Mouse (Mus musculus) CH12.LX (cell line): ENCODE results near the gene Fos. TPM values are rescaled to one million over a fixed set of nuclear protein-coding genes. Genes with fewer than 3 reads are reported as not detected.

Experiments used
- DNase-seq: peaks from one replicate; pipeline ENCODE4 v3.0.0-alpha.2; 2013; ENCODE audit errors: extremely low read depth
- H3K27ac ChIP-seq: 2 replicates; pipeline ENCODE4 v1.5.1; 2012; ENCODE audit warnings: low read depth, mild to moderate bottlenecking, control low read depth, moderate library complexity; ENCODE audit not compliant: insufficient read depth
- H3K27me3 ChIP-seq: replicated peaks from 2 replicates; pipeline ENCODE3; 2012; ENCODE audit warnings: inconsistent platforms
- H3K36me3 ChIP-seq, 2 experiments: replicated peaks in 1 of 2; 2 replicates each; pipeline versions ENCODE3 to v1.6.1; 2012; ENCODE audit warnings: inconsistent platforms in 1 of 2, low read length in 1 of 2, mild to moderate bottlenecking in 1 of 2, mixed read lengths in 1 of 2, moderate library complexity in 1 of 2; ENCODE audit not compliant: control insufficient read depth in 1 of 2, insufficient read depth in 1 of 2
- H3K4me1 ChIP-seq, 2 experiments: 2 replicates each; pipeline ENCODE4 v1.6.1; 2012; ENCODE audit warnings: inconsistent platforms in 1 of 2, moderate library complexity in 1 of 2; ENCODE audit not compliant: insufficient read depth in 2 of 2, control insufficient read depth in 1 of 2
- H3K4me2 ChIP-seq: 2 replicates; pipeline ENCODE4 v1.6.1; 2012; ENCODE audit warnings: low read depth, mild to moderate bottlenecking, control low read depth; ENCODE audit not compliant: poor library complexity, insufficient read depth, severe bottlenecking
- H3K4me3 ChIP-seq, 3 experiments: fragments of 150-350 bp in 1 of 3; sonication (generic) in 1 of 3; replicated peaks in 1 of 3; 2 replicates each; pipeline versions ENCODE3 to v1.5.1; 2011 to 2012; ENCODE audit warnings: low read depth in 2 of 3, low read length in 2 of 3, mild to moderate bottlenecking in 2 of 3, moderate library complexity in 2 of 3, control low read depth in 1 of 3, improper control_type of control experiment in 1 of 3, inconsistent platforms in 1 of 3, mixed read lengths in 1 of 3; ENCODE audit not compliant: poor library complexity in 1 of 3
- H3K79me2 ChIP-seq: replicated peaks from 2 replicates; pipeline ENCODE4 v1.6.1; 2012; ENCODE audit warnings: mild to moderate bottlenecking, moderate library complexity; ENCODE audit not compliant: control insufficient read depth, poor library complexity, insufficient read depth, severe bottlenecking; ENCODE audit errors: extremely low read depth
- H3K9ac ChIP-seq: 2 replicates; pipeline ENCODE4 v1.6.1; 2012; ENCODE audit warnings: low read depth, mild to moderate bottlenecking, control low read depth, moderate library complexity; ENCODE audit not compliant: insufficient read depth
- H3K9me3 ChIP-seq: replicated peaks from 2 replicates; pipeline ENCODE3; 2012; ENCODE audit warnings: low read length, inconsistent platforms, mixed read lengths
- BHLHE40 ChIP-seq: IDR thresholded peaks from 2 replicates; pipeline ENCODE4 v1.6.1; 2011; ENCODE audit warnings: mild to moderate bottlenecking, low read depth, low read length, improper control_type of control experiment
- CHD1 ChIP-seq: IDR thresholded peaks from 2 replicates; pipeline ENCODE4 v1.6.1; 2012; ENCODE audit warnings: low read depth, low read length, improper control_type of control experiment, inconsistent platforms
- E2F4 ChIP-seq: IDR thresholded peaks from 2 replicates; pipeline ENCODE4 v1.6.1; 2011; ENCODE audit warnings: low read depth, low read length, improper control_type of control experiment; ENCODE audit not compliant: insufficient replicate concordance
- ELF1 ChIP-seq: IDR thresholded peaks from 2 replicates; pipeline ENCODE4 v1.6.1; 2014; ENCODE audit warnings: low read depth, mild to moderate bottlenecking, inconsistent platforms, low read length, improper control_type of control experiment
- ETS1 ChIP-seq: conservative IDR thresholded peaks from 2 replicates; pipeline ENCODE4 v1.6.1; 2012; ENCODE audit warnings: low read depth, mild to moderate bottlenecking, inconsistent platforms, low read length, improper control_type of control experiment, moderate library complexity
- GABPA ChIP-seq: IDR thresholded peaks from 2 replicates; pipeline ENCODE4 v1.6.1; 2012; ENCODE audit warnings: low read depth, low read length, improper control_type of control experiment, inconsistent platforms; ENCODE audit not compliant: insufficient replicate concordance
- HCFC1 ChIP-seq: IDR thresholded peaks from 2 replicates; pipeline ENCODE4 v1.6.1; 2012; ENCODE audit warnings: low read depth, mild to moderate bottlenecking, inconsistent platforms, low read length, improper control_type of control experiment
- JUN ChIP-seq: IDR thresholded peaks from 2 replicates; pipeline ENCODE4 v1.6.1; 2011; ENCODE audit warnings: low read depth, mild to moderate bottlenecking, low read length, improper control_type of control experiment, moderate library complexity; ENCODE audit not compliant: insufficient read depth
- KAT2A ChIP-seq: IDR thresholded peaks from 2 replicates; pipeline ENCODE4 v1.6.1; 2012; ENCODE audit warnings: low read length, improper control_type of control experiment, inconsistent platforms; ENCODE audit not compliant: insufficient replicate concordance
- MAFK ChIP-seq: IDR thresholded peaks from 2 replicates; pipeline ENCODE4 v1.6.1; 2011; ENCODE audit warnings: low read length, improper control_type of control experiment; ENCODE audit not compliant: insufficient replicate concordance
- MEF2A ChIP-seq: IDR thresholded peaks from 2 replicates; pipeline ENCODE4 v1.6.1; 2014; ENCODE audit warnings: low read depth, mild to moderate bottlenecking, inconsistent platforms, low read length, improper control_type of control experiment, borderline replicate concordance
- MXI1 ChIP-seq: IDR thresholded peaks from 2 replicates; pipeline ENCODE4 v1.6.1; 2011; ENCODE audit warnings: mild to moderate bottlenecking, low read depth, low read length, improper control_type of control experiment
- NRF1 ChIP-seq: IDR thresholded peaks from 2 replicates; pipeline ENCODE4 v1.6.1; 2014; ENCODE audit warnings: low read depth, mild to moderate bottlenecking, inconsistent platforms, low read length, improper control_type of control experiment, moderate library complexity
- POLR2AphosphoS2 ChIP-seq: IDR thresholded peaks from 2 replicates; pipeline ENCODE4 v1.6.1; 2011; ENCODE audit warnings: low read depth, low read length, improper control_type of control experiment
- RCOR1 ChIP-seq: conservative IDR thresholded peaks from 2 replicates; pipeline ENCODE4 v1.6.1; 2012; ENCODE audit warnings: low read depth, mild to moderate bottlenecking, inconsistent platforms, low read length, improper control_type of control experiment
- TBP ChIP-seq: conservative IDR thresholded peaks from 2 replicates; pipeline ENCODE4 v1.6.1; 2011; ENCODE audit warnings: low read depth, low read length, improper control_type of control experiment
- dilution Hi-C: fragments of 300-500 bp; cut with MboI; formaldehyde crosslinking; loops from 2 replicates; pipeline ENCODE4 v1.14.3; 2020; ENCODE audit warnings: low sequenced_read_pairs; ENCODE audit not compliant: extremely low pct_unique_long_range_greater_than_20kb, extremely low pct_ligation_motif_present
- in situ Hi-C: fragments of 300-500 bp; cut with MboI; formaldehyde crosslinking; loops from 3 replicates; pipeline ENCODE4 v1.14.3; 2019; ENCODE audit warnings: low sequenced_read_pairs, low pct_ligation_motif_present, low pct_unique_long_range_greater_than_20kb, mixed read lengths
- polyA plus RNA-seq: library from polyadenylated mRNA; unstranded; fragments of >175 nt; gene quantifications from 2 replicates; pipeline ENCODE4 v1.2.1, GENCODE M21; 2012; ENCODE audit warnings: low read depth; ENCODE audit not compliant: insufficient read length
- total RNA-seq, 2 experiments: library from RNA; depleted of rRNA; stranded (reverse); fragments of 300-350 nt in 1 of 2; fragments of >200 nt in 1 of 2; gene quantifications; 2 replicates each; pipeline ENCODE4 v1.2.3; 2012 to 2014

The Fos gene
- total and polyA plus RNA-seq, 3 experiments, result 0.11 to 0.20 (median 0.17) TPM

- in situ Hi-C loops, result loop anchor here (25.0 kb wide), 1 partner anchor 315 kb away; the partner anchor contains the start of gene Rps6kl1
- dilution Hi-C loops, result no loop called here
- no peak for TF ChIP-seq JUN
Measured at GRCm38 (mm10) chr12:85477219-85477618, 3.5 kb downstream of the Fos start.

GRCm38 (mm10) chr12:85477804-85478203 lies 4.1 kb downstream of the Fos start:
- Histone ChIP-seq H3K4me2 (no peak overlapping the region), H3K27ac (no peak overlapping the region), H3K4me1 (peaks cover 6 to 22% of the 10 kb centered on the region in 2 experiments; a peak in 3 of 4 replicates), H3K9ac (no peak overlapping the region), H3K36me3 (no peaks in the 10 kb centered on the region), H3K4me3 (no peak overlapping the region)
- dilution Hi-C loops, result no loop called here
- TF ChIP-seq CHD1 (no peak), MEF2A (no peak), TBP (no peak), RCOR1 (no peak), ETS1 (no peak), ELF1 (no peak), E2F4 (no peak), GABPA (no peak), MAFK (no peak), JUN (no peak), MXI1 (no peak), POLR2AphosphoS2 (no peak), NRF1 (no peak), KAT2A (no peak), HCFC1 (no peak), BHLHE40 (no peak)
- TF ChIP-seq, all 38 proteins: peak for 0
- in situ Hi-C loops, result loop anchor here (25.0 kb wide), 1 partner anchor 316 kb away; the partner anchor contains the start of gene Rps6kl1
- no peaks in the 10 kb centered on the region for H3K79me2 ChIP-seq
- H3K27me3 ChIP-seq, result peaks cover 72% of the 10 kb centered on the region
- no peaks in the 10 kb centered on the region for H3K9me3 ChIP-seq
- no peak for DNase-seq

More at GRCm38 (mm10) chr12:85477219-85477618, 3.5 kb downstream of the Fos start:
- Histone ChIP-seq H3K79me2 (no peaks in the 10 kb centered on the region), H3K9ac (no peak overlapping the region), H3K4me3 (no peak overlapping the region), H3K4me1 (peaks cover 6 to 22% of the 10 kb centered on the region in 2 experiments; a peak in 3 of 4 replicates), H3K27me3 (peaks cover 77% of the 10 kb centered on the region), H3K36me3 (no peaks in the 10 kb centered on the region), H3K27ac (no peak overlapping the region), H3K4me2 (no peak overlapping the region), H3K9me3 (no peaks in the 10 kb centered on the region)
- DNase-seq, result no peak
